Mouse (Mus musculus) thymus, adult 2 months (tissue): Measurements from ENCODE around the gene Gjb1.

ENCODE experiments used
- CTCF ChIP-seq: fragments of 200-500 bp; IDR thresholded peaks from 2 replicates; pipeline ENCODE4 v1.5.1; 2012; ENCODE audit warnings: mild to moderate bottlenecking, control low read depth, low read length, moderate library complexity, borderline replicate concordance; ENCODE audit not compliant: control insufficient read depth, poor library complexity, insufficient read depth; ENCODE audit errors: extremely low read depth
- POLR2A ChIP-seq: fragments of 200-500 bp; IDR thresholded peaks from 2 replicates; pipeline ENCODE4 v1.6.1; 2012; ENCODE audit warnings: mild to moderate bottlenecking, low read length, control low read depth, moderate library complexity; ENCODE audit not compliant: control insufficient read depth, poor library complexity, insufficient read depth; ENCODE audit errors: extremely low read depth

DNA sequence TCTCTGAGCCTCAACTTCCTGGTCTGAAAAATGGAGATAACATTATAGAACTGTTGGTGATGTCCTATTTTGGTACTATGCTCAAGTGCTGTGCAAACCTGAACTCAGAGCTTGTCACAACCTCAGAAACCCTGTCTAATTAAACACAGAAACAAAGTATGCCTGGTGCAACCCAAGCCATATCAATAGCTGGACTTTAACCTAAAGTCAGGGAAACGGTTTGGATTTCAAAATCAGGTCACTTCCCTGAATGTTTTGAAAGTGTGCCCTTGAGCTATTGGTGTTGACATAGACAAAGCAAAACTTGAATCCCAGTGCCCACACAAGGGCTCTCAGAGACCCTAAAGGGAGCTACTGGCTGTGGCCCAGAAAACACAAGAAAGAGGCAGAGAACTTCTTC is 3.6 kb downstream of the Gjb1 start:
- no peak for TF ChIP-seq CTCF
- TF ChIP-seq POLR2A = no peak
